Mouse (Mus musculus) gastrocnemius, postnatal 4 days (tissue): ENCODE data around the gene Lmnb2. TPM values are rescaled to one million over a fixed set of nuclear protein-coding genes. Genes with fewer than 3 reads are reported as not detected.

Source experiments
- DNase-seq, 2 experiments: peaks; one replicate each; pipeline ENCODE4 v3.0.0; 2021 to 2022; ENCODE audit warnings: low spot score in 2 of 2, mixed read lengths in 2 of 2
- total RNA-seq, 2 experiments: library from RNA; stranded (reverse); gene quantifications; 2 replicates each; pipeline ENCODE4 v1.2.3; 2021

Lmnb2 gene
- total RNA-seq, 2 experiments from 2014 or later: 46.8 to 50.5 TPM

DNA sequence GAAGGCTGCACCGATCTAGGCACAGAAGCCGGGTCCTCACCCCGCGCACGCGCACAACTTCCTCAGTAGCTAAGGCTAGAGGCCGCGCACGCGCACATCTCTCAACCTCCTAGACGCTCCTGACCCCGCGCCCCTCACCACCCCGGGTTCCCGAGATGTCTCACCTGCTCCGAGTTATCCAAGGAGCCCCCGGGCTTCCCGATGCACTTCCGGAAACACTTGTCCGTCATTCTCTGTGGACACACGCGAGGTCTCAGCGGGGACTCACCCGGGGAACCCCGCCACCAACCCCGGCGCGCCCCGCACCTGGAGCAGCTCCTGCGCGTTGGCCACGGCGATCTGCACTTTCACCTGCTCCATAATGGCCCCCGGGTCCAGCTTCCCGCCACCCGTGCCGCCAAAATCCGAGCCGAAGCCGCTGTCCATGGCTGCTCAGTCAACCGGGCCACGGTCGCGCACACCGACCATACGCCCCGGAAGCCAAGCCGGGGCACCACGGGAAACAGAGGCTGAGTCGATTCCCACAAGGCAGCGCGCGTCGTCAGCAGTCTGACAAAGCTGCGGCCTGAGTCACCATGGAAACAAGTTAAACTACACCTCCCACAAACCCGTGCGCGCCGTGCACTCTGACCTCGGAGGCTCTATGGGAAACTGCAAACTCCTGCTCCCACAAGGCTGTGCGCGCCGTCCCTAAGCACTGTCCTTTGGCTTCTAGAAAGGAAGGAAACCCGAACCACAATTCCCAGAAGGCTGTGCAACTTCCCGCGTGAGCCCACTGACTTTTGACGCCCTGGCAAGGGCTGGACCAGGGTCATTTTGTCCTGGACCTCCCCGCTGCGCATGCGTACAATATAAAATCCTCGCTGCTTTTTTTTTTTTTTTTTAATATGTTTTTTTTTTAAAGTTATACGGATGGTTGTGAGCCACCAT, 17.5 kb downstream of the Lmnb2 start, which contains the start of gene Timm13:
TSS of gene Timm13 (minus strand) at position 652 of the 930 bp plus-strand sequence.
- peak; percentile 82 to 96 for DNase-seq

- DNase-seq: no peak
These were observed 18.3 kb downstream of the Lmnb2 start for GRCm38 (mm10) chr10:80899591-80900317.

DNA sequence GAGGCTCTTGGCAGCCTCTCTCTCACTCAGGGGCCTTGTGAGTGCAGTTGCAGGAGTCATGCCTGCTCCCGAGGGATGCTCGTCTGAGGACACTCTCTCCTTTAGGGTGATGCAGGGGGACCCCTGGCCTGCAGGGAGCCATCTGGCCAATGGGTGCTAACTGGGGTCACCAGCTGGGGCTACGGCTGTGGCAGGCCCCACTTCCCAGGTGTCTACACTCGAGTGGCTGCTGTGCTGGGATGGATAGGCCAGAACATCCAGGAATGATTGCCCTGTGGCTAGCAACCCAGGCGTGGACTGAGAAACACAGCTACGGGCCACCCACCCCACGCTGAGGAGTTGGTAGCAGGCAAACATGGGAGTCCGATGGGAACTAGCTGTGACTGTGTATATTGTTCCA, 19.0 kb downstream of the Lmnb2 start:
- DNase-seq: no peak

DNA sequence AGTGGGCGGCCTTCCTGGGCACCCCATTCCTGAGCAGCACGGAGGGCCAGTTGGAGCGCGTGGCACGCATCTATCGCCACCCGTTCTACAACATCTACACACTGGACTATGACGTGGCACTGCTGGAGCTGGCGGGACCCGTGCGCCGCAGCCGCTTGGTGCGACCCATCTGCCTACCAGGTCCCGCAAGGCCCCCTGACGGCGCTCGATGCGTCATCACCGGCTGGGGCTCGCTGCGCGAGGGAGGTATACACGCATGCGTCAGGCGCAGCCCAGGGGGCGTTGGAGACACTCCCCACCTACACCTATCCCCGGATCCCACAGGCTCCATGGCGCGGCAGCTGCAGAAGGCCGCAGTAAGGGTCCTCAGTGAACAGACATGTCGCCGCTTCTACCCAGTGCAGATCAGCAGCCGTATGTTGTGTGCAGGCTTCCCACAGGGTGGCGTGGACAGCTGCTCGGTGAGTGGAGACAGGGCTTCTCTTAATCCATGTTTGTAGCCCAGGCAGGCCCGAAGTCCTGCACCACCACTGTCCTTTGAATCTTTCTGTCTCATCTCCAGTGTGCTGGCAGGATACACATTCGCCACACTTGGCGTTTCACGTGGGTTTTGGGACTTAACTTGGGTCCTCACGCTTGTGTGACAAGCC, 20.1 kb downstream of the Lmnb2 start:
- no peak for DNase-seq

GRCm38 (mm10) chr10:80896581-80897485, 21.2 kb downstream of the Lmnb2 start:
- no peak for DNase-seq

GRCm38 (mm10) chr10:80895697-80896096, 22.3 kb downstream of the Lmnb2 start:
- no peak for DNase-seq

GRCm38 (mm10) chr10:80895100-80895499, 22.9 kb downstream of the Lmnb2 start:
- no peak for DNase-seq

GRCm38 (mm10) chr10:80887181-80887580, 30.9 kb downstream of the Lmnb2 start:
- DNase-seq: no peak

- DNase-seq: peak; percentile 68 to 69
These were observed 36.7 kb downstream of the Lmnb2 start for GRCm38 (mm10) chr10:80881301-80881700.

- DNase-seq: no peak
These were observed 37.1 kb downstream of the Lmnb2 start for GRCm38 (mm10) chr10:80880901-80881300.

DNA sequence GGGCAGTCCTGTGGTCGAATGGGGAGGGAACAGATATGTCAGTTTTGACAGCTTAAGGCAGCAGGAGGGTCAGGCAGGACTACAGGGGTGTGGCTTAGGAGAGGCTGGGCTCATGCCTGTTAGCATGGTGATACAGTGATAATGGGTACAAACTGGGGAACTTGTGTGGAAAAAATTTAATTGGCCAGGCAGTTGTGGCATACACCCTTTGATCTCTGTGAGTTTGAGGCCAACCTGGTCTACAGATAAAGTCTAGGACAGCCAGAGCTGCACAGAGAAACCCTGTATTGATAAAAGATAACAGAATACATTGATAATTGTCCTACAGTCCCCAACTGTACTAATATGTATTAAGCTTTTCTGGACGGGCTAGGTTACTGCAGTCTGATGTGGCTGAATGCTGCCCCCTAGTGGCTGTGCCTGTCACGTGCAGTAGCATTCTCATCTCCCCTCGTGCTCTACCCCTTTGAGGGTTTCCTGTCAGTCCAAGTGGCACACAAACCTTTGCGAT, 37.9 kb downstream of the Lmnb2 start:
- DNase-seq: peak in 1 of 2 experiments; percentile 63

- no peak for DNase-seq
These were observed 41.5 kb downstream of the Lmnb2 start for GRCm38 (mm10) chr10:80876594-80876993.

GRCm38 (mm10) chr10:80876028-80876427, 42.0 kb downstream of the Lmnb2 start:
- no peak for DNase-seq

- no peak for DNase-seq
These were observed 44.0 kb downstream of the Lmnb2 start for GRCm38 (mm10) chr10:80874035-80874434.

DNA sequence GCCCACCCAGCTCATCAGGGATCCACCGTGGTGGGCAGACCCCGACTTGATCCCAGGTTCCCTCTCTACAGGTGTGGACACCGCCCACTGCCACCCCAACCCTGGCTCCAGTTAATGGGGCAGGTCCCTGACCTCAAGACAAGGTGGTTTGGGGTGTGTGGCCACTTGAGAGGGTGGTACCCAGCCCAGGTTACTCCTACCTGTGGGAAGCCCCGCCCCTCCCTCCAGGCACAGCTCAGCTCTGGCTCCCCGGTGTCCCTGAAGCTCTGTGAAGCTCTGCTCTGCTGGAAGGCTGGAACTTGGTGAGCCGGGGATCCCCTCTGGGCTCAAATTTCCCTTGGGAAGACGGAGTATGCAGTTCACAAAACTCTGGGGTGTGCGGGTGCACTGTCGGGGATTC, 46.5 kb downstream of the Lmnb2 start, which contains the start of gene Tmprss9:
TSS of gene Tmprss9 (plus strand) at position 268 of the 400 bp plus-strand sequence.
- no peak for DNase-seq

GRCm38 (mm10) chr10:80870993-80871392, 47.1 kb downstream of the Lmnb2 start:
- DNase-seq: no peak

DNA sequence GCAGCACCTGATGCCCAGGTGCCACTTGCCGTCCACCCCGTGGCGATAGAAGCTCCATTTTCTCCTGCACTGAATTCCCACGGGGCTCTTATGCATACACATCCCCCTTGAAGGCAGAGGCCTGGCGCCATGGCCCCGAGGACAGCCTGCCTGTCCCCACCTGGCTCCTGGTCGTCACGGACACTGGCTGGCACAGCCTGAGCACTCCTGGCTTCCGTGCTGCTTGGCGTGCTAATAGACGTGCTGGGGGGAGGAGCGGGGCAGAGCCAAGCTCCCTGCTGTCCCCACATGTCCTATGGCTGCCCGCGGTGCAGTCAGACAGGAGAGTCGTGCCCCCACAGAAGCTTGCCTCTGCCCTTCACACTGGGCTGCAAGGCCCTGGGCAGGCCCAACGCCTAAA, 53.6 kb downstream of the Lmnb2 start:
- no peak for DNase-seq

DNA sequence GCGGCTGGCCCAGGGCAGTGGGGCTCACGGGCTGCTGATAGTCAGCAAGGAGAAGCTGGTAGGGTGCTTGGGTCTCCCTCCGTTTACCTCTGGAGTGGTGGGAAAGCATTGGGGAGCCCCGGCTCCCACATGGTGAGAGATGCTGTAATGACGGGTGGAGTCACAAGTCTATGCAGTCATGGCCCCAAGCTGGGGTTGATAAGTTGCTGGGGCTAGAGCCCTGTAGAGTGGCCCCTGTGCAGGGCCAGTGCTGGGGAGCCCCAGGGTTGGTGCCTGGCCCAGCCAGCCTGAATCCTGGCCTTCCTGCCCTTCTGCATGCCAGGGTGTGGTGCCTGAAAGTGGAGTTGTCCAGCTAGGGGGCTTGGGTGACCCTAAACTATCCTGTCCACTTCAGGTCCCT, 55.7 kb downstream of the Lmnb2 start:
- DNase-seq: no peak

DNA sequence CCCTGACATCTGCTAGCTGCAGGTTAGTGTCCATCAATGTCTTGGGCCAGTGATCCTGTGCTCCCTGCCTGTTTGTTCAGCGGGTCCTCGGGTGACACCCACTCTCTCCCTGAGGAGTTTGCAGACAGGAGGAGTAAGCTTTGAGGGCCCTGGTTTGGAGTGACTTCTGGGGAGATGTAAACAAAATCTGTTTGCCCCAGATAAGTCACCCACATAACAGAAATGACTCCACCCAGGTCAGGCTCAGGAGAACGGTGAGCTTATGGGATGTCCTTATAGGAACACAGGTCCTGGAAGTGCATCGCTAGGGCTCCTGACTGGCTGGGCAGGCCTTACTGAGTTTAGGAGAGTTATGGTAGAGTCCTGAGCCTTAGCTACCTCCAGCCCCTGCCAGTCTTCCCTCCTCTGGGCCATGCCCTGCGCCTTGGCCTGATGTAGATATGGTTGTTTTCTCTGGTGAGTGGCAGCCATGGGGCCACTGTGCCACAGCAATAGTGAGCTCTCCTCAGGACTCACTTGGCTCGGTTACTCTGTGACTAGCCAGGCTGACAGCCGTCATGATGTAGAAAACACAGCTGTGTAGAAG, 59.6 kb downstream of the Lmnb2 start:
- DNase-seq: no peak

DNA sequence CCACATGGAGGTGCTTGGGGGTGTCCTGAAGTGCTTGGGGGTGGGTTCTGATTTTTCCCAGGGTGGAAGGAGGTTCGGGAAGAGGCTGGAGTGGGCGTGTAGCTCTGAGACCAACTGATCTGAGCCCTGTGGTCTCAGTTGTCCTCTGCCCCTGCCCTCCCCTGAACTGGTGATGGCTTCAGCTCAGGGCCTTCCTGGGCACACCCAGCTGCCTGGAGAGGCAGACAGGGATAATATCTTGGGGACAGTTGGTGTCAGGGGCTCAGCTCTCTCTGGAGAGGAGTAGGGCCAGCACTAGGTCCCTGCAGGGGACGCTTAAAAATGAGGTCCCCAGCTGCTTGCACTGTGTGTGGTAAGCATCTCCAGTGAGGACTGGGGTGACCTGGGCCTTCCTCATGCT, 60.2 kb downstream of the Lmnb2 start:
- DNase-seq: no peak
